Mouse (Mus musculus): ENCODE results near the gene Crip1.
A peak's percentile ranks its signal among the peaks of the same experiment; 100 is the strongest.

Gene Crip1

GRCm38 (mm10) chr12:113131601-113132000, 14.5 kb upstream of the Crip1 start:
- no peak for DNase-seq

- peak; percentile 92 to 98 for DNase-seq
Observed at GRCm38 (mm10) chr12:113132567-113132966, 13.5 kb upstream of the Crip1 start.

- DNase-seq, result no peak
Observed at GRCm38 (mm10) chr12:113133260-113133659, 12.9 kb upstream of the Crip1 start.

GRCm38 (mm10) chr12:113133861-113134403, 12.2 kb upstream of the Crip1 start:
- no peak for DNase-seq

GRCm38 (mm10) chr12:113134502-113134901, 11.6 kb upstream of the Crip1 start:
- DNase-seq, result no peak

GRCm38 (mm10) chr12:113135401-113135800, 10.7 kb upstream of the Crip1 start:
- no peak for DNase-seq

- no peak for DNase-seq
Observed at GRCm38 (mm10) chr12:113136492-113137020, 9.6 kb upstream of the Crip1 start.

GRCm38 (mm10) chr12:113137260-113138213, 8.6 kb upstream of the Crip1 start:
- no peak for DNase-seq

GRCm38 (mm10) chr12:113138291-113138690, 7.8 kb upstream of the Crip1 start:
- DNase-seq, result no peak

- peak; percentile 78 to 88 for DNase-seq
Observed at GRCm38 (mm10) chr12:113138901-113139864, 6.9 kb upstream of the Crip1 start.

GRCm38 (mm10) chr12:113139908-113140615, 6.1 kb upstream of the Crip1 start, which contains the start of gene Crip2:
TSS of gene Crip2 (plus strand) at chr12:113140236.
- peak; percentile 94 to 98 for DNase-seq

GRCm38 (mm10) chr12:113140616-113141411, 5.3 kb upstream of the Crip1 start:
- peak; percentile 54 to 64 for DNase-seq

GRCm38 (mm10) chr12:113141531-113141973, 4.6 kb upstream of the Crip1 start:
- peak; percentile 79 to 80 for DNase-seq

- peak; percentile 90 to 94 for DNase-seq
Observed at GRCm38 (mm10) chr12:113142021-113142975, 3.8 kb upstream of the Crip1 start.

- peak in 1 of 2 experiments; percentile 50 for DNase-seq
Observed at GRCm38 (mm10) chr12:113143164-113143563, 3.0 kb upstream of the Crip1 start.

GRCm38 (mm10) chr12:113144001-113144756, 1.9 kb upstream of the Crip1 start:
- DNase-seq, result peak in 1 of 2 experiments; percentile 72

GRCm38 (mm10) chr12:113144886-113145285, 1.2 kb upstream of the Crip1 start:
- DNase-seq, result no peak

GRCm38 (mm10) chr12:113145591-113145990, 525 bp upstream of the Crip1 start:
- no peak for DNase-seq

- DNase-seq, result peak in 1 of 2 experiments; percentile 49
Observed at GRCm38 (mm10) chr12:113147481-113147880, 1.4 kb downstream of the Crip1 start.
